Mouse (Mus musculus): ENCODE measurements around the gene Rabep1.

Gene Rabep1

GRCm38 (mm10) chr11:70980232-70980631, 135.7 kb downstream of the Rabep1 start:
- DNase-seq, result no peak

GRCm38 (mm10) chr11:70980751-70981510, 136.4 kb downstream of the Rabep1 start:
- no peak for DNase-seq

GRCm38 (mm10) chr11:70982030-70982429, 137.5 kb downstream of the Rabep1 start:
- DNase-seq, result no peak

GRCm38 (mm10) chr11:70982557-70983228, 138.1 kb downstream of the Rabep1 start, which contains the start of gene C1qbp:
TSS of gene C1qbp (minus strand) at chr11:70983026.
- DNase-seq, result peak; percentile 98
